Mouse (Mus musculus): ENCODE results near the gene Gm26602.

DNA sequence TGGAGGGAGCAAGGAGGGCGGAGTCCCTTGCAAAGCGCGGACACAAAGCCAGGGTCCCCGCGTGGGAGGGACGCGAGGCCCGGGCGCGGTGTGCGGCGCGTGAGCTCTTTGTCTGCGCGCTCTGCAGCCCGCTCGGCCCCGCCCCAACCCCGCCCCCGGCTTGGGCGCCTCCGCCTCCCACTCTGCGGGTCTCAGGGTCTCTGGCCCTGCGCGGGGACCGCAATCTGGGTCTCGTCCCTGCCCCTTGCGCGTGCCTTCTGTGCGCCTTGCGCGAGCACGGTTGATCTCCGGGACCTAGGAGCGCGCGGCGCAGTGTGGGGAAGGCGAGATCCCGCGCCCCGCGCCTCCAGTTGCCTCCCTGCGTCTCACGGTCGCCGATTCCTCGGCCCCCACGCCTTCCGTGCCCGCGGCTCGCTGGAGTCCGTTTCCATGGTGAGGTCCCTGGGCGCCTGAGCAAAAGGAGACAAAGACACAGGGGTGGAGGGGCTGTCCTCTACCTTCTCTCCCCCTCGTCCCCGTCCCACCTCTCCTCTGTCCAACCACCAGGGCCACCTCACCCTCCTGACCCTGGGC lies 36.3 kb upstream of the Gm26602 start, which contains the start of the genes Prtn3 and Plppr3:
- no peak for TF ChIP-seq CTCF (conservative IDR thresholded peaks at IDR 0.05; ENCODE audit: insufficient read depth, insufficient read length, low read depth, low read length)
- TF ChIP-seq POLR2A (IDR thresholded peaks at IDR 0.05; ENCODE audit: low read depth, low read length), result no peak
